Mouse (Mus musculus) gastrocnemius, adult 2 months (tissue): ENCODE measurements around the gene Gm3327. TPM values are rescaled to one million over a fixed set of nuclear protein-coding genes. Genes with fewer than 3 reads are reported as not detected.
"Not testable (repeated sequence)": the region's sequence is repeated elsewhere in the genome, so short reads cannot be mapped to it uniquely, and the experiment has no call there.

Source experiments
- DNase-seq: peaks from one replicate; pipeline ENCODE4 v3.0.0; 2022
- H3K27ac ChIP-seq: fragments of 200-600 bp; 2 replicates; pipeline ENCODE4 v1.8.1; 2022; ENCODE audit warnings: mild to moderate bottlenecking
- H3K4me3 ChIP-seq: fragments of 200-600 bp; 2 replicates; pipeline ENCODE4 v1.8.1; 2022; ENCODE audit warnings: mild to moderate bottlenecking, moderate library complexity
- CTCF ChIP-seq: fragments of 200-600 bp; IDR thresholded peaks from 2 replicates; pipeline ENCODE4 v1.8.1; 2022; ENCODE audit warnings: antibody characterized with exemption, mild to moderate bottlenecking, moderate library complexity
- intact Hi-C: fragments of 180-260 bp; cut with DNase I; formaldehyde crosslinking; loops from one replicate; pipeline ENCODE4 v1.15.1; 2025
- long read RNA-seq, 2 experiments: library from polyadenylated mRNA; stranded (forward); transcript quantifications; one replicate each; pipeline ENCODE4 v2.0.0; 2021
- total RNA-seq, 2 experiments: library from RNA; stranded (reverse); gene quantifications; 2 replicates each; pipeline ENCODE4 v1.2.3; 2021

The Gm3327 gene
- total RNA-seq, result not detected
- long read RNA-seq, experiment 1, result 0 reads
- long read RNA-seq, experiment 2, result 0 reads

DNA sequence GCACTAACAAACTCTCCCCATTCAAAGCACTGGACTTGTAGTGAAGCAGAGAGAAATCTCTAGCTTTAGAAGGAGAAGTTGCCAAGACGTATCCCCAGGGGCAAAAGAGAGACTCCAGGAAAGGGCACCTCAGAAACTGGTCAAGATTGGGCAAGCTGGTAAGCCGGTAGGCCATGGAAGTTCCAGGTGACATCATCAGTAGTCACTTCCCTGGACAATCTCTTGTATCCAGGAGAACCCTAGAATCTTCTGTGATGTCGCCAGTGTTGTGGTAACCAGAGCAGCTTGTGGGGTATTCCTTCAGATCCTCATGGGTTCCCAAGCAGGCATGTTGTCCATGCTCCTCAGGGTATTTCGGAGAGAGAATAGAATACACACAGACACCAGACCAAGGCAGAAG, at the start of gene Gm3327:
Gene Gm3327 (plus strand): TSS at position 301 of the 400 bp plus-strand sequence.
- DNase-seq, H3K27ac ChIP-seq, intact Hi-C loops, H3K4me3 ChIP-seq: not testable (repeated sequence)

DNA sequence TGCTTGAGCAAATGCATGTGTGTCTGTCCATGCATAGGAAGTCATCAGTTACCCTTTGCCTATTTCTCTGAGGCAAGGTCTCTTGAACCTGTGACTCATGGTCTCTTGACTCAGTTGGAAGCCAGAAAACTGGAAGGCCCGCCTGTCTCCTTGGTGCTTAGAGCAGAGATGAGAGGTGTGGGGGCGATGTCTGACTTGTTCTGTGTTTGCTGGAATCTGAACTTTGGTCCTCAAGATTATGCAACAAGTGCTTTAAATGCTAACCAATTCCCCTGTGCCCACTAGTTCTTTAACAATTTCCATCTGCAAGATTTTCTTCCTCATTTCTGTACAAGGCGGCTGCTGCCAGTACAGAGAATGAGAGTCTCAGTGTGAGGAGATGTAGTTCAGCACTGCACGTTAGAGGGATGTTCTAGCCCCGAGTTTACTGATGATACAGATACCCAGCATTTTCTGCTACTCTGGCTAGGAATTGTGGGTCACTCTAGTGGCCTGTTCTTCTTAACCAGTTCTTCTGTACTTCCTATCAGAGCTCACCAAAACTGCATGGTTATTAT, 45.8 kb upstream of the Gm3327 start:
- H3K4me3 ChIP-seq, result not testable (repeated sequence)
- peak; percentile 19 for DNase-seq

DNA sequence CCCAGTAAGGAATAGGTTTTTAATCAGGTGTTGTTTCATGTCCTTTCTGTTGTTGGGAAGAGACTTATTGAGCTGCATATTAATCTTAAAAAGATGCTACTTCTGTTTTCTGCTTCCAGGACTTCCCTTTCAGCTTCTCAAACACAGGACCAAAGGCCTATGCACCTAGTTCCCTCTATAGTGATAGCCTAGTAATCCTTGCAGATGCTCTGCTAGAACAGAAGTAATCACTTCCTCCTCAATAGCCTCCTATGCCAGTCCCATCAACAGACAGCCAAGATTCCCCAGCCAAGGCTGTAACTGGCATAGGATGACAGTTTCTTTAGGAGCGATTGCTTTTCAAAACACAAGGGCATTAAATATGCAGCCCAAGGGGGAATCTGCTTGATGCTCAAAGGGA, 37.1 kb upstream of the Gm3327 start:
- intact Hi-C loops, DNase-seq, H3K27ac ChIP-seq, H3K4me3 ChIP-seq: not testable (repeated sequence)

More for the DNA sequence above, 45.8 kb upstream of the Gm3327 start:
- H3K27ac ChIP-seq, intact Hi-C loops: not testable (repeated sequence)

DNA sequence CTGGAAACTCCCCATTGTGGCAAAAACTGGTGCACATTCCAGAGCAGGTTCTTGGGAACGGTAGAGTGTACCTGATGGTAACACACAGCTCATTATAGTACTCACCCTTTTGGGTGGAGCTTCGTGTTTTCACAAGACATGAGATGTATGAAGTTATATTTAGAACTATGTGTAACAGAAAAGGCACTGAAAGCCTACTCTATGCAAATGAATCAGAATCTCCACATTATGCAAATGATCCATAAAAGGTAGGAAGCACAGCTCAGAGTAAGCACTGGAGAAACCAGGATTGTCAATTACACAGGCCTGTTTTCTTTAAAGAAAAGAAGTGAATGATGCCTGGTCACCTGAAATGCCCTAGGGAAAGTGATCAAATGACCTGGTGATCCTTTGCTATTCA, 36.1 kb upstream of the Gm3327 start:
- H3K27ac ChIP-seq, H3K4me3 ChIP-seq, intact Hi-C loops, DNase-seq: not testable (repeated sequence)

DNA sequence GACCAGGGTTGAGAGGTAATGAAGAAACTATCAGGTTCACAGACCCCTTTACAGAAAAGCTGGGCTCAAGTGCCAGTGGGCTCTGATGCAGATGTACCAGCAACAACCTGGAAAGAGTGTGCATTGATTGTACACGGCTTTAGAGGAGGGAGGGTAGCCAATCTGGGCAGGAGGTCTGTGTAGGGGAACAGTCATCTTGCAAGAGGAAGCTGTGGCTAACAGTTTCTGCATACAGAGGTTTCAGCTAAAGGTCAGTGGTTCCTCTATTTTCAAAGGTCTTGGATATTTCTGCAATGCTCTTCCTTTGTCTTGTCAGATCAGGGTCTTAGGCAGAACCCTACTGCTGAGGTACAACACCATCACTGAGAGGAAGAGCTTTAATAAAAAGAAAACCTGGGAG, 32.1 kb upstream of the Gm3327 start:
- H3K4me3 ChIP-seq, DNase-seq, intact Hi-C loops, H3K27ac ChIP-seq: not testable (repeated sequence)

DNA sequence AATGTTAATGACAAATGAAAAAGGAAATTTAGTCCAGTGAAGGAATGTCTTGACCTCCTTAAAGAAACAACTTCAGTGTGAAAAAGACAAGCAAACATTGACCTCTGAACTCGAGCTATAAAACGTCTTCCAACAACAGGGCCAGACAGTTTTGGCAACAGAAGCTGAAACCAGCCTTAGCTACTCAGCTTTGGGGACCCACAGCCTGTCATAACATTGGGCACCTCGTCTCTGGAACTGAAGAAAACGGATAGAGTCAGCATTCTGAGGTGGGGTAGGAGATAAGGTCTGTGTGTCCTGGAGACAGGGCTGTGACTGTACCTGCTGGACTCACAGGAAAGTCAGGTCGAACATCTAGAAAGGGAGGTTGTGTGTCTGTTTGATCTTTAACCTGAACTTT, 29.2 kb upstream of the Gm3327 start:
- DNase-seq, H3K27ac ChIP-seq, H3K4me3 ChIP-seq, intact Hi-C loops: not testable (repeated sequence)

DNA sequence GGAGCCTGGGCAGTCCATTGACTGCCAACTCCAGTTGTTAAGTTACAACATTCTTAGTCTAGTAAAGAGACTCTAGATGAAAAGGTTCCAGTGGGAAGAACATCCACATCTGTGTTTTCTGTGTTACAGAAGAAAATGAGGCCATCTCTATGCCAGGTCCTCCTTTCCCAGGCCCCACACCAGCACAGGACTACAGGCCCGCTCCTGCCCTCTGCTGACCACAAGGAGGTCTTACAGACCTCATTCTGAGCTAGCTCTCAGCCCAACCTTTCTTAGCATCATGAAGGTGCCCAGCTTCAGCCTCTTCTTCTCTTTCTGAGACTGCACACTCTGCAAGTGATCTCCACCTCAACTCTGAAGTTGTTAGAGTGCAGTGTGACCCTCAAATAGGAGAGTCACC, 23.6 kb upstream of the Gm3327 start:
- intact Hi-C loops, H3K27ac ChIP-seq, DNase-seq, H3K4me3 ChIP-seq: not testable (repeated sequence)

DNA sequence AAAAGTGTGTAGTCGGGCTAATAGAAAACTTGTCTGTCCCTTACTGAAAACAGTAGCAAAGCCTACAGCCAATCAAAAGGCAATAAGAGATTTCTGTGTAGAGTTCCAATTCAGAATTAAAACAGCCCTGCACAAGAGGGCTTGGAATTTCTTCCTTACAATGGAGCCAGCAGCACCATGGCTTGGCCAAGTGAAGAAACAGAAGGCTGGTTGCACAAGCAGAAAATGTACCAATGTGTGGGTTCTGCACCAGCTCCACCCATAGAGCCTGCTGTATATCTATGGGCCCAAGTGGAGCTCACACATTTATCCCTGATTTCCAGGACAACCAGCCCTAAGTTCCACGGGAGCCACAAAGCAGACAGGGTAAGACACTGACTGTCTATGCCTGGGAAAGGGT, 21.3 kb upstream of the Gm3327 start, which contains the start of gene Ear2:
Gene Ear2 (plus strand): TSS at position 301 of the 400 bp plus-strand sequence.
- H3K27ac ChIP-seq, DNase-seq, intact Hi-C loops, H3K4me3 ChIP-seq: not testable (repeated sequence)

DNA sequence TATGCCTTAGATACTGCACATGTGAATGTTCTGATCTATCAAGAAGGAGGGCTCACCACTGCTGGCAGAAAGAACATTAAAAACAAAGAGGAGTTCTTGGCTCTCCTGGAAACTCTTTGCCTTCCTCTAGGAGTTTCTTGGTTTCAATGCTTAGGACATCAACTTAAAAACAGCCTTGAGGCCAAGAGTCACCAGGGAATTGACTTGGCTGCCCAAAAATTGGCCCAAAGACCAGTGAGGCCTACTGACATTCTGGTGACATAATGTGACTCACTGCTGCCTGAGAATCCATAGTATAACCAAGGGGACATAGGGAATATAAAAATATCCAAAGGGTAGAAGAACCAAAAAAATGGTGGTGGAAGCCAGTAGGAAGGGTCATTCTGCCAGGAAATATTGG, 12.7 kb upstream of the Gm3327 start:
- no peak for TF ChIP-seq CTCF
- H3K27ac ChIP-seq, result no peak overlapping the region
- DNase-seq, result no peak
- intact Hi-C loops, result no loop called here
- H3K4me3 ChIP-seq, result no peak overlapping the region

Other genes with a start within 250 kb of the Gm3327 start
- gene Ear1, start 248.3 kb upstream of the Gm3327 start, total RNA-seq, result not detected
- gene Ear10, start 200.3 kb upstream of the Gm3327 start, total RNA-seq, result not detected
- gene Gm8113, start 198.5 kb upstream of the Gm3327 start, total RNA-seq, result under 1 TPM in 1 of 2 experiments, not detected in 1; 0.18 TPM
- gene Ang5, start 166.8 kb upstream of the Gm3327 start, total RNA-seq, result not detected
- not detected for gene Ang6, start 121.6 kb upstream of the Gm3327 start, total RNA-seq
- 1 to 10 TPM in 1 of 2 experiments, not detected in 1; 1.0 TPM for gene Ear2, start 21.2 kb upstream of the Gm3327 start, total RNA-seq
- not detected for gene Gm8212, start 73.8 kb downstream of the Gm3327 start, total RNA-seq
- not detected for gene 4930503E14Rik, start 89.4 kb downstream of the Gm3327 start, total RNA-seq
- gene Gm8220, start 161.7 kb downstream of the Gm3327 start, total RNA-seq, result not detected
- gene Gm5930, start 214.7 kb downstream of the Gm3327 start, total RNA-seq, result not detected
- not detected for gene Gm8229, start 241.5 kb downstream of the Gm3327 start, total RNA-seq